Mouse (Mus musculus): Measurements from ENCODE around the gene Actl10. TPM values are rescaled to one million over a fixed set of nuclear protein-coding genes. Genes with fewer than 3 reads are reported as not detected.

The Actl10 gene
- polyA plus RNA-seq, 1 experiment from 2014 or later = 0.69 TPM

DNA sequence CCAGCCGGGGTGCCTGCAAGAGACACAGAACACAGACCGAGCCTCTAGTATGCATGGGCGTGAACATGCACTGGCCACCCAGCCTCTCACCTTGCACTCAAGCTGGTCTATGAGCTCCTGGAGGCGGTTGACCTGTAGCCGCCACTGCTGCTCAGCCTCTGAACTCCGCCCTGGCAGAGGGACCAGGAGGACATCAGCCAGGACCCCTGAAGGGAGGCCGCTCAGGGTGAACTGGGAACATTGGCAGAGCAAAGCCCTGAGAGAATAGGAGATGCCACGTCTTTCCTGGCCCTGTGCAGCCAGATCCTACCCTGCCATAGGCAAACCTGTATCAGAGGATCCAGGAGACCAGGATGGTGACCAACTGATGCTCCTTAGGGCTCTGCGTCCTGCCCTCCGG is 4.9 kb upstream of the Actl10 start, which contains the start of gene 1700003F12Rik:
TSS of gene 1700003F12Rik (plus strand) at position 375 of the 400 bp plus-strand sequence.
- H3K36me3 ChIP-seq (ENCODE audit: control insufficient read depth, insufficient read depth, low read length) = no peaks in the 10 kb centered on the region

DNA sequence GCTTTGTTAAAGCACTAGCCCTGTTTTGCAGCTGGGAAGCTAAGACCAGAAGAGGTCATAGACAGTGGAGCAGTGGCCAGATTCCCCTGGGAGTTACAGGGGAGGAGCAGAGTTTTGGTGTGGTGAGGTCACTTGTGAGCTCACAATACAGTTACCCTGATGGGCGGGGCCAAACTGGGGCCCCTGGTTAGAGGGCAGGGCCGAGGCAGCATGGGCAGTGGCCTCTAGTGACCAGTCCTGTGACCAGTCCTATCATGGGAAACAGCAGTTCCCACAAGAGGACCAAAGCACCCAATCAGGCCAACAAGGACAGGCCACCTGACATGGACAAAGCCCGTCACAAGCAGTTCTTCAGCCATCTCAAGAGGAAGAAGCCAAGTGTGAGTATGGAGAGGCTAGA is 2.9 kb upstream of the Actl10 start:
- 0 out of 2 replicates have a peak, but pooled peaks have one; percentile 0 for ATAC-seq (ENCODE audit: low FRiP score)
- no peaks in the 10 kb centered on the region for H3K36me3 ChIP-seq (ENCODE audit: control insufficient read depth, insufficient read depth, low read length)
- DNase-seq (ENCODE audit: low spot score) = peak; percentile 45
- peak overlapping the region; percentile 76 for H3K4me2 ChIP-seq (replicated peaks; ENCODE audit: low read depth, low read length)
- H3K4me1 ChIP-seq (replicated peaks; ENCODE audit: control insufficient read depth, insufficient read depth, low read length) = peaks cover 9% of the 10 kb centered on the region; the same call in 1 of the 2 replicates
- H3K9me3 ChIP-seq (ENCODE audit: control insufficient read depth, low read length) = no peaks in the 10 kb centered on the region
- H3K9ac ChIP-seq (ENCODE audit: low read depth, low read length) = no peak overlapping the region
- H3K27me3 ChIP-seq (ENCODE audit: control insufficient read depth, insufficient read depth, low read length) = peaks cover 12% of the 10 kb centered on the region; the same call in 1 of the 2 replicates
- WGBS = 39% methylated on average over 3 of the region's 3 CpGs
- H3K27ac ChIP-seq (ENCODE audit: low read depth, low read length) = no peak overlapping the region
- no peak overlapping the region for H3K4me3 ChIP-seq (ENCODE audit: low read depth, low read length)

More for the DNA sequence above, 4.9 kb upstream of the Actl10 start, which contains the start of gene 1700003F12Rik:
- no peak for ATAC-seq (ENCODE audit: low FRiP score)
- H3K27me3 ChIP-seq (ENCODE audit: control insufficient read depth, insufficient read depth, low read length) = peaks cover 9% of the 10 kb centered on the region; the same call in 1 of the 2 replicates
- H3K4me1 ChIP-seq (replicated peaks; ENCODE audit: control insufficient read depth, insufficient read depth, low read length) = 0 out of 2 replicates have a peak, but pooled peaks cover 3% of the 10 kb centered on the region
- H3K9me3 ChIP-seq (ENCODE audit: control insufficient read depth, low read length) = no peaks in the 10 kb centered on the region
- DNase-seq (ENCODE audit: low spot score) = peak; percentile 1
- WGBS = 91% methylated on average over 10 of the region's 10 CpGs
- H3K27ac ChIP-seq (ENCODE audit: low read depth, low read length) = no peak within 1 kb of the TSS
- H3K4me3 ChIP-seq (ENCODE audit: low read depth, low read length) = no peak within 1 kb of the TSS
- no peak within 1 kb of the TSS for H3K9ac ChIP-seq (ENCODE audit: low read depth, low read length)
- no peak within 1 kb of the TSS for H3K4me2 ChIP-seq (replicated peaks; ENCODE audit: low read depth, low read length)

DNA sequence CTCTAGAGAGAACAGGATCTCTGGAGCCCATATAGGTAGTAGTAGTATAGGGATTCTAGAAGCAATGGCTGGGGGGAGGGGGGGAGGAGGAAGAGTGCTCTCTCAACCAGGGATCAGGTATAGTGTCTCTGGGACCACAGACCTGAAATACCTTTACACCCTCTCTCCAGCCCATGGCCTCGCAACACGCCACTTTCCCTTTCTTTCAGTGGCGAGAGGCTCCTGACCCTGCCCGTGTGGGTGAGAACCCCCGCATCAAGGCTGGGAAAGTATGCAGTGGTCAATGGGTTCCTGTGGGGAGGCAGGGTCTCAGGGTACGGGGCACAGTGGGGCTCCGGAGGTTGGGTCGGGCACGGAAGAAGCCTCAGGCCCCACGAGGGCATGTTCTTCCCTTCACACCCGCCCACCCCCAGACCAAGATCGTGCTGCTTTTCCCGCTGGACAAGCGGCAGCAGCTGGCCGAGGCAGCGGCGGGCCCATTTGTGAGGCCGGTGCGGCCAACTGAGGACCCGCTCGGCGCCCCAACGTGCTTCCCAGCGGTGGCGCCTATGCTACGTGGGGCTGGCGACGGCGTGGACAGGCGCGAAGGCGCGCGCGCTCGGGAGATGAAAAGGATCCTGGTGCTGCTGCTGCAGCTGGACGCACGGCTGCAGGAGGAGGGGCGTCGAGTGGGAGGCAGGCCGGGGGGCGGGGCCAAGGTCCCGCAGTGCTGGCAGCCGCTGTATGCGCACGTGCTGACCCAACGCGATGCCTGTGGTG is 2.3 kb upstream of the Actl10 start:
- Histone ChIP-seq H3K4me1 (replicated peaks; ENCODE audit: control insufficient read depth, insufficient read depth, low read length) (peaks cover 9% of the 10 kb centered on the region; the same call in 1 of the 2 replicates), H3K9me3 (ENCODE audit: control insufficient read depth, low read length) (no peaks in the 10 kb centered on the region), H3K4me2 (replicated peaks; ENCODE audit: low read depth, low read length) (peak overlapping the region; percentile 76), H3K36me3 (ENCODE audit: control insufficient read depth, insufficient read depth, low read length) (no peaks in the 10 kb centered on the region), H3K4me3 (ENCODE audit: low read depth, low read length) (peak overlapping the region; percentile 29), H3K27ac (ENCODE audit: low read depth, low read length) (no peak overlapping the region), H3K9ac (ENCODE audit: low read depth, low read length) (peak overlapping the region; percentile 20; the same call in 1 of the 2 replicates), H3K27me3 (ENCODE audit: control insufficient read depth, insufficient read depth, low read length) (peaks cover 12% of the 10 kb centered on the region; the same call in 1 of the 2 replicates)
- 4% methylated on average over 44 of the region's 48 CpGs for WGBS
- ATAC-seq (ENCODE audit: low FRiP score) (peak; percentile 79), DNase-seq (ENCODE audit: low spot score) (peak; percentile 86)

DNA sequence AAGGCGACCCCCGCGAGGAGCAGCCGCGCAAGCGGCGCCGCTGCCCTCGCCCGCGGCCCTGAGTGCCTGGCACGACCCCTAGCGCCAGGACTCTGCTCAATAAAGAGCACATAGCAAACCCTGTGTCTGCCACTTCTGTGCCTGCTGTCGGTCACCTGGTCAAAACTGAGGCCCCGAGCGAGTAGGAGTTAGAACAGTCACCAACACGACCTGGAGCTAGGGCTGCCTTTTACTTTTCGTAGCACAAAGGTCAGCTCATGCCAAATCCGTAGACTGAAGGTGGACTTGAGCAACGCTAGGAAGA is 1.7 kb upstream of the Actl10 start:
- H3K4me1 ChIP-seq (replicated peaks; ENCODE audit: control insufficient read depth, insufficient read depth, low read length) = peaks cover 9% of the 10 kb centered on the region; the same call in 1 of the 2 replicates
- H3K27me3 ChIP-seq (ENCODE audit: control insufficient read depth, insufficient read depth, low read length) = peaks cover 12% of the 10 kb centered on the region; the same call in 1 of the 2 replicates
- no peak for ATAC-seq (ENCODE audit: low FRiP score)
- no peaks in the 10 kb centered on the region for H3K9me3 ChIP-seq (ENCODE audit: control insufficient read depth, low read length)
- no peaks in the 10 kb centered on the region for H3K36me3 ChIP-seq (ENCODE audit: control insufficient read depth, insufficient read depth, low read length)
- 16% methylated on average over 20 of the region's 20 CpGs for WGBS
- H3K4me3 ChIP-seq (ENCODE audit: low read depth, low read length) = peak overlapping the region; percentile 29
- peak overlapping the region; percentile 76 for H3K4me2 ChIP-seq (replicated peaks; ENCODE audit: low read depth, low read length)
- no peak overlapping the region for H3K9ac ChIP-seq (ENCODE audit: low read depth, low read length)
- no peak for DNase-seq (ENCODE audit: low spot score)
- H3K27ac ChIP-seq (ENCODE audit: low read depth, low read length) = no peak overlapping the region

DNA sequence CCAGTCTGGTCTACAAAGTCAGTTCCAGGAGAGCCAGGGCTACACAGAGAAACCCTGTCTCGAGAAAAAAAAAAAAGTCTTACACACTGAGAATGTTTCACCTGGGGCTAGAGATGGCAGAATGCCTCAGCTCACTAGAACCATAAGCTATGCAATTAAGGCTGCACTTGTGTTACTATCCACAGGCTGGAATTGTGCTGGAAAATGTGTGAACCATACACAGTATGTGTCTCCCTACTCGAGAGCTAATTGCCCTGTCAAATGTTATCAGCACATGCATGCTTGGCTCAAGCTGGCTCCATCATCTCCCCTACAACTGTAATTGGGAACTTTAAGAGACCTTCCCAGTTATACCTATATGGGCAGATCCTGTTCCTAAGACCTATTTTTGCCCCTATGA is 639 bp upstream of the Actl10 start:
- WGBS = 94% methylated on average over 2 of the region's 2 CpGs
- Histone ChIP-seq H3K4me3 (ENCODE audit: low read depth, low read length) (no peak overlapping the region), H3K4me2 (replicated peaks; ENCODE audit: low read depth, low read length) (no peak overlapping the region), H3K36me3 (ENCODE audit: control insufficient read depth, insufficient read depth, low read length) (no peaks in the 10 kb centered on the region), H3K9ac (ENCODE audit: low read depth, low read length) (no peak overlapping the region), H3K27ac (ENCODE audit: low read depth, low read length) (no peak overlapping the region), H3K27me3 (ENCODE audit: control insufficient read depth, insufficient read depth, low read length) (peaks cover 12% of the 10 kb centered on the region; the same call in 1 of the 2 replicates), H3K4me1 (replicated peaks; ENCODE audit: control insufficient read depth, insufficient read depth, low read length) (peaks cover 9% of the 10 kb centered on the region; the same call in 1 of the 2 replicates), H3K9me3 (ENCODE audit: control insufficient read depth, low read length) (no peaks in the 10 kb centered on the region)
- no peak for ATAC-seq (ENCODE audit: low FRiP score)
- no peak for DNase-seq (ENCODE audit: low spot score)

DNA sequence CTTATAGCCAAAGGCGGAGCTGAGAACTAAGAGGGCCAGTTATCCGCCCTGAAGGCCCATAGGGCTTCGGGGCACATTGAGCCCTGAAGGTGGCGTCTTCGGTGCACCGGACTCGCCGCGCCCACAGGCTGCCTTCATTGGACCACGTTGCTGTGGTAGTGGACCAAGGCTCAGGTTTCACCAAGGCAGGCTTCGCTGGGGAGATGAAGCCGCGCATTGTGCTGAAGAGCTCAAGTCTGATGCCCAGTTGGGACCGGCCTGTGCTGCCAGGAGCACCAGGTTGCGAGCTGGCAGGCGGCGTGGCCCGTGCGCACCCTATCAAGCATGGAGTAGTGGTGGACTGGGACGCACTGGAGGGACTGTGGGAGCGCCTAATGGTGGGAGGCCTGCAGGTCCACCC is 351 bp downstream of the Actl10 start:
- H3K27ac ChIP-seq (ENCODE audit: low read depth, low read length) = no peak overlapping the region
- H3K4me3 ChIP-seq (ENCODE audit: low read depth, low read length) = no peak overlapping the region
- peaks cover 12% of the 10 kb centered on the region; the same call in 1 of the 2 replicates for H3K27me3 ChIP-seq (ENCODE audit: control insufficient read depth, insufficient read depth, low read length)
- DNase-seq (ENCODE audit: low spot score) (peak; percentile 29), ATAC-seq (ENCODE audit: low FRiP score) (no peak)
- H3K4me2 ChIP-seq (replicated peaks; ENCODE audit: low read depth, low read length) = peak overlapping the region; percentile 22; the same call in 1 of the 2 replicates
- H3K4me1 ChIP-seq (replicated peaks; ENCODE audit: control insufficient read depth, insufficient read depth, low read length) = peaks cover 9% of the 10 kb centered on the region; the same call in 1 of the 2 replicates
- H3K9ac ChIP-seq (ENCODE audit: low read depth, low read length) = no peak overlapping the region
- 42% methylated on average over 21 of the region's 21 CpGs for WGBS
- no peaks in the 10 kb centered on the region for H3K36me3 ChIP-seq (ENCODE audit: control insufficient read depth, insufficient read depth, low read length)
- H3K9me3 ChIP-seq (ENCODE audit: control insufficient read depth, low read length) = no peaks in the 10 kb centered on the region

DNA sequence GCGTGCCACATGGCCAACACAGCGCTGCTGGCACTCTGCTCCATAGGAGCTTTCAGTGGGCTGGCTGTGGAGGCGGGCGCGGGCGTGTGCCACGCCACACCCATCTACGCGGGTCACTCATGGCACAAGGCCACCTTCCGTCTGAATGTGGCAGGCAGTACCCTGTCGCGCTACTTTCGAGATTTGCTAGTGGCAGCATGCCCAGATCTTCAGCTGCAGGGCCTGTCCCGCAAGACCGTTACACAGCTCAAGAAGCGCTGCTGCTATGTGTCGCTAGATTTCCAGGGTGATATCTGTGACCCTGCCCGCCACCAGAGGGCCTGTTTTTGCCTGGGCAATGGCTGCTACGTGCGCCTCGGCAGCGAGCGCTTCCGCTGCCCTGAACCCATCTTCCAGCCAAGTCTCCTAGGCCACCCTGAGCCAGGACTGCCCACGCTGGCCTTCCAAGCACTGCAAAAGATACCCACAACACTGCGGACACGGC is 890 bp downstream of the Actl10 start:
- WGBS = 29% methylated on average over 27 of the region's 27 CpGs
- Histone ChIP-seq H3K9ac (ENCODE audit: low read depth, low read length) (0 out of 2 replicates have a peak overlapping the region, but pooled peaks have one; percentile 12), H3K4me1 (replicated peaks; ENCODE audit: control insufficient read depth, insufficient read depth, low read length) (peaks cover 9% of the 10 kb centered on the region; the same call in 1 of the 2 replicates), H3K27me3 (ENCODE audit: control insufficient read depth, insufficient read depth, low read length) (peaks cover 12% of the 10 kb centered on the region; the same call in 1 of the 2 replicates), H3K4me2 (replicated peaks; ENCODE audit: low read depth, low read length) (0 out of 2 replicates have a peak overlapping the region, but pooled peaks have one; percentile 22), H3K9me3 (ENCODE audit: control insufficient read depth, low read length) (no peaks in the 10 kb centered on the region), H3K36me3 (ENCODE audit: control insufficient read depth, insufficient read depth, low read length) (no peaks in the 10 kb centered on the region), H3K27ac (ENCODE audit: low read depth, low read length) (no peak overlapping the region), H3K4me3 (ENCODE audit: low read depth, low read length) (no peak overlapping the region)
- ATAC-seq (ENCODE audit: low FRiP score) (peak; percentile 25; the same call in 1 of the 2 replicates), DNase-seq (ENCODE audit: low spot score) (peak; percentile 75)

DNA sequence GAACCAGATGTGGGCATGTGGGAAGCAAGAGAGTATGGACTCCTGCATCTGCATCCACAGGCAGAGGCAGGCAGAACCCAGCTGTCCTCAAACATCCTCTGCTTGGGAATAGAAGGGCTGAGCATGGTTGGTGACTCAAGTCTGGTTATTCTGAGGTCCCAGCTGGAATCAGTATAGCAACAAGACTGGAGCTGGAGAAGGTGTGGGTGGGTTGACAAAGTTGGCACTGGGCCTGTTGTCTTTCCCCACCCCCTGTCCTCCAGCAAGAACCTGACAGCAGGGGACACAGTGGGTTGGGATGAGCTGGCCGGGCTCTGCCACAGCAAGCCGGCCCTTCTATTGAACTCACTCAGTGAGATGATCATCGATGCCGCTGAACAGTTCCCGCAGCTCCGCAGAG is 3.7 kb downstream of the Actl10 start:
- 80% methylated on average over 6 of the region's 6 CpGs for WGBS
- H3K36me3 ChIP-seq (ENCODE audit: control insufficient read depth, insufficient read depth, low read length) = no peaks in the 10 kb centered on the region
- no peak overlapping the region for H3K27ac ChIP-seq (ENCODE audit: low read depth, low read length)
- no peak overlapping the region for H3K4me2 ChIP-seq (replicated peaks; ENCODE audit: low read depth, low read length)
- H3K4me3 ChIP-seq (ENCODE audit: low read depth, low read length) = no peak overlapping the region
- no peaks in the 10 kb centered on the region for H3K9me3 ChIP-seq (ENCODE audit: control insufficient read depth, low read length)
- peaks cover 12% of the 10 kb centered on the region; the same call in 1 of the 2 replicates for H3K27me3 ChIP-seq (ENCODE audit: control insufficient read depth, insufficient read depth, low read length)
- ATAC-seq (ENCODE audit: low FRiP score) (no peak), DNase-seq (ENCODE audit: low spot score) (no peak)
- H3K9ac ChIP-seq (ENCODE audit: low read depth, low read length) = no peak overlapping the region
- H3K4me1 ChIP-seq (replicated peaks; ENCODE audit: control insufficient read depth, insufficient read depth, low read length) = peaks cover 12% of the 10 kb centered on the region; the same call in 1 of the 2 replicates
